8 mouse cellular contexts compared by ENCODE assay signal in genomic region chr2:153527580-153528531, GRCm38 (mm10). TPM values are rescaled to one million over a fixed set of nuclear protein-coding genes. Genes with fewer than 3 reads are reported as not detected.
DNase-seq lines count a peak whose midpoint lies in the region; ATAC-seq and TF ChIP-seq lines count a peak whose summit lies in the region.

No protein-coding gene starts in this region.

- WGBS in forebrain, embryonic 14.5 days, result under 1% methylated on average over 64 of the region's 85 CpGs
- 3% methylated on average over 70 of the region's 85 CpGs for WGBS in hindbrain, embryonic 14.5 days
- WGBS in liver, embryonic 15.5 days (ENCODE audit: insufficient replicate concordance), result 3% methylated on average over 81 of the region's 85 CpGs
- under 1% methylated on average over 73 of the region's 85 CpGs for WGBS in neural tube, embryonic 11.5 days

- no peak for TF ChIP-seq CTCF in bone marrow macrophage, adult 2 months (IDR thresholded peaks at IDR 0.05; ENCODE audit: low read depth, low read length)

- H3K4me2 ChIP-seq in forebrain, embryonic 14.5 days (ENCODE audit: low read length), result peak overlapping the region; percentile 97
- H3K4me2 ChIP-seq in hindbrain, embryonic 14.5 days (replicated peaks), result peak overlapping the region; percentile 92
- H3K4me2 ChIP-seq in liver, embryonic 15.5 days, result peak overlapping the region; percentile 98
- H3K4me2 ChIP-seq in neural tube, embryonic 11.5 days (ENCODE audit: low read depth), result peak overlapping the region; percentile 97

- peak overlapping the region; percentile 80 for H3K9ac ChIP-seq in forebrain, embryonic 14.5 days (ENCODE audit: low read length)
- H3K9ac ChIP-seq in hindbrain, embryonic 14.5 days, result peak overlapping the region; percentile 95
- H3K9ac ChIP-seq in liver, embryonic 15.5 days, result peak overlapping the region; percentile 85
- peak overlapping the region; percentile 81 for H3K9ac ChIP-seq in neural tube, embryonic 11.5 days (ENCODE audit: low read length)

- H3K4me3 ChIP-seq in bone marrow macrophage, adult 2 months (ENCODE audit: insufficient read depth, low read length), result peak overlapping the region; percentile 98
- peak overlapping the region; percentile 74 for H3K4me3 ChIP-seq in forebrain, embryonic 14.5 days (ENCODE audit: low read depth, low read length)
- peak overlapping the region; percentile 87 for H3K4me3 ChIP-seq in hindbrain, embryonic 14.5 days (replicated peaks; ENCODE audit: low read length)
- peak overlapping the region; percentile 81 for H3K4me3 ChIP-seq in liver, embryonic 15.5 days (replicated peaks)
- peak overlapping the region; percentile 79 for H3K4me3 ChIP-seq in neural tube, embryonic 11.5 days (ENCODE audit: low read depth, low read length)

- no peaks in the 10 kb centered on the region for H3K27me3 ChIP-seq in forebrain, embryonic 14.5 days (replicated peaks; ENCODE audit: control insufficient read depth, insufficient read depth, low read length)
- no peaks in the 10 kb centered on the region for H3K27me3 ChIP-seq in hindbrain, embryonic 14.5 days (ENCODE audit: control insufficient read depth, insufficient read depth, low read length)
- peaks cover 37% of the 10 kb centered on the region for H3K27me3 ChIP-seq in liver, embryonic 15.5 days
- H3K27me3 ChIP-seq in neural tube, embryonic 11.5 days (ENCODE audit: control insufficient read depth, insufficient read depth, low read length), result peaks cover 19% of the 10 kb centered on the region

- H3K27ac ChIP-seq in bone marrow macrophage, adult 2 months (ENCODE audit: insufficient read depth, low read depth, low read length), result no peak overlapping the region
- H3K27ac ChIP-seq in forebrain, embryonic 14.5 days (ENCODE audit: low read depth, low read length), result peak overlapping the region; percentile 88
- peak overlapping the region; percentile 94 for H3K27ac ChIP-seq in hindbrain, embryonic 14.5 days
- peak overlapping the region; percentile 90 for H3K27ac ChIP-seq in liver, embryonic 15.5 days (replicated peaks)
- peak overlapping the region; percentile 91 for H3K27ac ChIP-seq in neural tube, embryonic 11.5 days (ENCODE audit: low read depth, low read length)

- peak; percentile 45 for ATAC-seq in forebrain, embryonic 14.5 days
- ATAC-seq in hindbrain, embryonic 14.5 days (ENCODE audit: low FRiP score), result peak; percentile 58
- peak; percentile 45 for ATAC-seq in liver, embryonic 15.5 days (ENCODE audit: insufficient read depth)
- ATAC-seq in neural tube, embryonic 11.5 days (ENCODE audit: insufficient read depth, low FRiP score, low TSS enrichment), result peak; percentile 58

- peaks cover 10% of the 10 kb centered on the region for H3K4me1 ChIP-seq in bone marrow macrophage, adult 2 months (ENCODE audit: control insufficient read depth, insufficient read depth, low read length)
- peaks cover 13% of the 10 kb centered on the region for H3K4me1 ChIP-seq in forebrain, embryonic 14.5 days (ENCODE audit: control insufficient read depth, insufficient read depth, low read length)
- peaks cover 22% of the 10 kb centered on the region for H3K4me1 ChIP-seq in hindbrain, embryonic 14.5 days (replicated peaks; ENCODE audit: control insufficient read depth, insufficient read depth, low read length)
- H3K4me1 ChIP-seq in liver, embryonic 15.5 days (replicated peaks), result peaks cover 85% of the 10 kb centered on the region
- H3K4me1 ChIP-seq in neural tube, embryonic 11.5 days (ENCODE audit: control insufficient read depth, insufficient read depth, low read length), result peaks cover 29% of the 10 kb centered on the region

- TF ChIP-seq POLR2A in bone marrow macrophage, adult 2 months (IDR thresholded peaks at IDR 0.05; ENCODE audit: borderline replicate concordance, low read depth, low read length), result no peak

- DNase-seq in layer of hippocampus, adult 11-12 months (ENCODE audit: low spot score), result peak; percentile 36
- DNase-seq in layer of hippocampus, postnatal 36 days, result no peak
- DNase-seq in forebrain, embryonic 14.5 days (ENCODE audit: low spot score), result peak; percentile 72
- DNase-seq in hindbrain, embryonic 14.5 days (ENCODE audit: low spot score), result peak; percentile 50
- DNase-seq in neural tube, embryonic 11.5 days (ENCODE audit: low spot score), result peak; percentile 86
- no peak for DNase-seq in frontal cortex, postnatal 25 days (ENCODE audit: low spot score in 2 of 2)

- H3K9me3 ChIP-seq in forebrain, embryonic 14.5 days (replicated peaks; ENCODE audit: control insufficient read depth, low read length), result no peaks in the 10 kb centered on the region
- no peaks in the 10 kb centered on the region for H3K9me3 ChIP-seq in hindbrain, embryonic 14.5 days (ENCODE audit: control insufficient read depth, low read length)
- H3K9me3 ChIP-seq in liver, embryonic 15.5 days (replicated peaks), result no peaks in the 10 kb centered on the region
- H3K9me3 ChIP-seq in neural tube, embryonic 11.5 days (ENCODE audit: control insufficient read depth, low read length), result no peaks in the 10 kb centered on the region

- H3K36me3 ChIP-seq in forebrain, embryonic 14.5 days (ENCODE audit: control insufficient read depth, insufficient read depth, low read length), result no peaks in the 10 kb centered on the region
- H3K36me3 ChIP-seq in hindbrain, embryonic 14.5 days (replicated peaks; ENCODE audit: control insufficient read depth, insufficient read depth), result no peaks in the 10 kb centered on the region
- H3K36me3 ChIP-seq in liver, embryonic 15.5 days (replicated peaks), result no peaks in the 10 kb centered on the region
- H3K36me3 ChIP-seq in neural tube, embryonic 11.5 days (ENCODE audit: control insufficient read depth, insufficient read depth, low read length), result no peaks in the 10 kb centered on the region

RNA-seq across cellular contexts. Expression of gene Nol4l, which starts 1.9 kb away (rescaled TPM):
- total RNA-seq in layer of hippocampus, postnatal 36 days (2021), result 10 to 100 TPM; 47.0 to 47.3 TPM
- polyA plus RNA-seq in bone marrow macrophage, adult 2 months (2012; ENCODE audit: insufficient read depth, insufficient read length, missing spikeins), result 15.9 and 19.2 TPM in 2 replicates
- 31.4 and 42.0 TPM in 2 replicates for polyA plus RNA-seq in forebrain, embryonic 14.5 days (2014; fragmentation: Nextera tagmentation; extraction: Ambion mirVana)
- 44.8 and 49.8 TPM in 2 replicates for polyA plus RNA-seq in hindbrain, embryonic 14.5 days (2014; fragmentation: Nextera tagmentation; extraction: Ambion mirVana)
- polyA plus RNA-seq in liver, embryonic 15.5 days (2015; fragmentation: Nextera tagmentation; extraction: Ambion mirVana), result 4.7 and 4.9 TPM in 2 replicates
- polyA plus RNA-seq in neural tube, embryonic 11.5 days (2014; fragmentation: Nextera tagmentation; extraction: Ambion mirVana), result 32.1 and 37.5 TPM in 2 replicates

RNA-seq across cellular contexts. Expression of gene 4930404H24Rik, which starts 35.3 kb away (rescaled TPM):
- total RNA-seq in layer of hippocampus, postnatal 36 days (2021), result not detected
- not detected in 2 replicates for polyA plus RNA-seq in bone marrow macrophage, adult 2 months (2012; ENCODE audit: insufficient read depth, insufficient read length, missing spikeins)
- not detected in 2 replicates for polyA plus RNA-seq in forebrain, embryonic 14.5 days (2014; fragmentation: Nextera tagmentation; extraction: Ambion mirVana)
- polyA plus RNA-seq in hindbrain, embryonic 14.5 days (2014; fragmentation: Nextera tagmentation; extraction: Ambion mirVana), result not detected in 2 replicates
- not detected in 2 replicates for polyA plus RNA-seq in liver, embryonic 15.5 days (2015; fragmentation: Nextera tagmentation; extraction: Ambion mirVana)
- polyA plus RNA-seq in neural tube, embryonic 11.5 days (2014; fragmentation: Nextera tagmentation; extraction: Ambion mirVana), result not detected in 2 replicates

Comparison
In these comparisons a context has a peak if more than half of its experiments do, and no peak if none do; other contexts are left out.
1. DNase-seq: peak in layer of hippocampus, adult 11-12 months (single experiment), forebrain, embryonic 14.5 days (single experiment), hindbrain, embryonic 14.5 days (single experiment) and neural tube, embryonic 11.5 days (single experiment); none in layer of hippocampus, postnatal 36 days (0 of 2) and frontal cortex, postnatal 25 days (0 of 2).
2. Peak in every context shown above with its lines, with median percentiles within 50 percentile points of each other: H3K4me3 ChIP-seq, ATAC-seq, H3K4me2 ChIP-seq and H3K9ac ChIP-seq.